Mouse (Mus musculus) heart, adult 2 months (tissue): ENCODE data around the gene Frrs1l.

Source experiments
- CTCF ChIP-seq: fragments of 200-600 bp; IDR thresholded peaks from 2 replicates; pipeline ENCODE4 v1.8.1; 2022; ENCODE audit warnings: antibody characterized with exemption, mild to moderate bottlenecking, moderate library complexity
- EP300 ChIP-seq: fragments of 200-500 bp; IDR thresholded peaks from 2 replicates; pipeline ENCODE4 v1.6.1; 2011; ENCODE audit warnings: low read depth, low read length, control low read depth; ENCODE audit not compliant: insufficient read depth

GRCm38 (mm10) chr4:56993331-56993730, 3.1 kb upstream of the Frrs1l start:
- TF ChIP-seq EP300: no peak
- TF ChIP-seq CTCF: no peak
